23 mouse cellular contexts compared by ENCODE assay signal in genomic region chr14:25206855-25207254, GRCm38 (mm10).
DNase-seq lines count a peak whose midpoint lies in the region; ATAC-seq and TF ChIP-seq lines count a peak whose summit lies in the region.
"Had no signal": no experiment of that assay in that cellular context is flagged by ENCODE, and none has a peak within 500 bp of the region (broad histone marks: within the 10 kb centered on the region; RNA-seq: fewer than 3 reads in every experiment).

No protein-coding gene starts in this region.

- H3K4me2 ChIP-seq in kidney, embryonic 16.5 days (replicated peaks; ENCODE audit: low read depth, low read length) = no peak overlapping the region
- no peak overlapping the region for H3K4me2 ChIP-seq in intestine, postnatal 0 days (replicated peaks; ENCODE audit: low read depth)
- H3K4me2 ChIP-seq in limb, embryonic 15.5 days = no peak overlapping the region
- H3K4me2 ChIP-seq: forebrain, embryonic 12.5 days; heart, embryonic 11.5 days; hindbrain, embryonic 12.5 days; liver, embryonic 13.5 days; lung, embryonic 14.5 days; midbrain, embryonic 13.5 days had no signal

- peak overlapping the region; percentile 5; the same call in 1 of the 2 replicates for H3K9ac ChIP-seq in kidney, embryonic 16.5 days (replicated peaks; ENCODE audit: low read length)
- H3K9ac ChIP-seq in intestine, postnatal 0 days (ENCODE audit: low read depth, low read length) = no peak overlapping the region
- no peak overlapping the region for H3K9ac ChIP-seq in limb, embryonic 15.5 days
- H3K9ac ChIP-seq: forebrain, embryonic 12.5 days; hindbrain, embryonic 12.5 days; liver, embryonic 13.5 days; lung, embryonic 14.5 days; midbrain, embryonic 13.5 days had no signal

- no peak overlapping the region for H3K4me3 ChIP-seq in heart, embryonic 10.5 days
- no peak overlapping the region for H3K4me3 ChIP-seq in kidney, embryonic 16.5 days (ENCODE audit: low read length)
- H3K4me3 ChIP-seq in intestine, postnatal 0 days (ENCODE audit: low read depth, low read length) = no peak overlapping the region
- no peak overlapping the region for H3K4me3 ChIP-seq in limb, embryonic 15.5 days
- H3K4me3 ChIP-seq: forebrain, embryonic 12.5 days; gastrocnemius, adult 2 months; hindbrain, embryonic 12.5 days; liver, embryonic 13.5 days; midbrain, embryonic 13.5 days had no signal

- no peak for ATAC-seq in kidney, embryonic 16.5 days (ENCODE audit: low FRiP score, low TSS enrichment)
- no peak for ATAC-seq in intestine, postnatal 0 days
- ATAC-seq in limb, embryonic 15.5 days (ENCODE audit: insufficient number of reproducible peaks, low FRiP score, low TSS enrichment, low read depth) = peak; percentile 64; the same call in 1 of the 2 replicates
- ATAC-seq: midbrain, embryonic 13.5 days had no signal

- H3K36me3 ChIP-seq in heart, embryonic 10.5 days = no peaks in the 10 kb centered on the region
- H3K36me3 ChIP-seq in kidney, embryonic 16.5 days (ENCODE audit: insufficient read depth, low read length) = no peaks in the 10 kb centered on the region
- H3K36me3 ChIP-seq in intestine, postnatal 0 days (ENCODE audit: control insufficient read depth, insufficient read depth) = no peaks in the 10 kb centered on the region
- no peaks in the 10 kb centered on the region for H3K36me3 ChIP-seq in limb, embryonic 15.5 days
- H3K36me3 ChIP-seq: forebrain, embryonic 12.5 days; hindbrain, embryonic 12.5 days; liver, embryonic 13.5 days; midbrain, embryonic 13.5 days had no signal

- no peaks in the 10 kb centered on the region for H3K27me3 ChIP-seq in heart, embryonic 10.5 days (ENCODE audit: insufficient read depth, poor library complexity, severe bottlenecking)
- no peaks in the 10 kb centered on the region for H3K27me3 ChIP-seq in kidney, embryonic 16.5 days (ENCODE audit: insufficient read depth, low read length)
- no peaks in the 10 kb centered on the region for H3K27me3 ChIP-seq in intestine, postnatal 0 days (replicated peaks; ENCODE audit: control insufficient read depth, insufficient read depth, low read length)
- no peaks in the 10 kb centered on the region for H3K27me3 ChIP-seq in limb, embryonic 15.5 days
- H3K27me3 ChIP-seq: liver, embryonic 13.5 days; midbrain, embryonic 13.5 days had no signal

- H3K9me3 ChIP-seq in heart, embryonic 10.5 days = no peaks in the 10 kb centered on the region
- H3K9me3 ChIP-seq in kidney, embryonic 16.5 days (ENCODE audit: low read length) = no peaks in the 10 kb centered on the region
- H3K9me3 ChIP-seq in intestine, postnatal 0 days (ENCODE audit: control insufficient read depth) = no peaks in the 10 kb centered on the region
- no peaks in the 10 kb centered on the region for H3K9me3 ChIP-seq in limb, embryonic 15.5 days
- H3K9me3 ChIP-seq: forebrain, embryonic 12.5 days; hindbrain, embryonic 12.5 days; liver, embryonic 13.5 days; midbrain, embryonic 13.5 days had no signal

- H3K27ac ChIP-seq in heart, embryonic 10.5 days = peak overlapping the region; percentile 76
- H3K27ac ChIP-seq in kidney, embryonic 16.5 days (ENCODE audit: low read length) = peak overlapping the region; percentile 89
- peak overlapping the region; percentile 74 for H3K27ac ChIP-seq in intestine, postnatal 0 days (ENCODE audit: low read depth, low read length)
- peak overlapping the region; percentile 76 for H3K27ac ChIP-seq in limb, embryonic 15.5 days
- H3K27ac ChIP-seq: forebrain, embryonic 12.5 days; gastrocnemius, adult 2 months; hindbrain, embryonic 12.5 days; liver, embryonic 13.5 days; midbrain, embryonic 13.5 days; stomach, postnatal 0 days had no signal

- 84% methylated on average over 4 of the region's 4 CpGs for WGBS in heart, embryonic 10.5 days
- 53% methylated on average over 4 of the region's 4 CpGs for WGBS in kidney, embryonic 16.5 days
- WGBS in intestine, postnatal 0 days = 69% methylated on average over 4 of the region's 4 CpGs
- 35% methylated on average over 4 of the region's 4 CpGs for WGBS in limb, embryonic 15.5 days

- no peak for DNase-seq in heart, embryonic 10.5 days (ENCODE audit: low spot score)
- DNase-seq in heart, postnatal 14 days = no peak
- DNase-seq in kidney, postnatal 10 days = no peak
- no peak for DNase-seq in thymus, postnatal 25 days
- no peak for DNase-seq in left cerebral cortex, adult 8-10 months (ENCODE audit: low spot score in 2 of 2)
- DNase-seq: adrenal gland, postnatal 14 days; cerebellum, adult 2 months; cerebellum, postnatal 25 days; gastrocnemius, adult 2 months; heart, postnatal 10 days; kidney, adult 8-10 months; layer of hippocampus, postnatal 36 days; liver, embryonic 13.5 days; lung, embryonic 14.5 days; thymus, adult 2 months had no signal

- H3K4me1 ChIP-seq in heart, embryonic 10.5 days = peaks cover 36% of the 10 kb centered on the region
- peaks cover 50% of the 10 kb centered on the region for H3K4me1 ChIP-seq in kidney, embryonic 16.5 days (ENCODE audit: insufficient read depth, low read length)
- peaks cover 30% of the 10 kb centered on the region for H3K4me1 ChIP-seq in intestine, postnatal 0 days (replicated peaks; ENCODE audit: control insufficient read depth, insufficient read depth, low read length)
- peaks cover 46% of the 10 kb centered on the region for H3K4me1 ChIP-seq in limb, embryonic 15.5 days
- H3K4me1 ChIP-seq: forebrain, embryonic 12.5 days had no signal

- TF ChIP-seq CTCF in intestine, postnatal 0 days (IDR thresholded peaks at IDR 0.05; ENCODE audit: low read depth) = no peak

- intact Hi-C loops in heart, postnatal 14 days (cut with DNase I) = no loop called here
